Mouse (Mus musculus) hindbrain, embryonic 10.5 days (tissue): ENCODE measurements around the gene Camta2. TPM values are rescaled to one million over a fixed set of nuclear protein-coding genes. Genes with fewer than 3 reads are reported as not detected.

Experiments used
- DNase-seq: peaks from one replicate; pipeline ENCODE4 v3.0.0-alpha.2; 2017; ENCODE audit warnings: low spot score
- H3K27ac ChIP-seq: fragments of 300-500 bp; sonication (generic); 2 replicates; pipeline ENCODE4 v1.5.1; 2016; ENCODE audit warnings: mild to moderate bottlenecking, moderate library complexity
- H3K27me3 ChIP-seq: fragments of 300-500 bp; sonication (generic); 2 replicates; pipeline ENCODE4 v1.6.1; 2016; ENCODE audit warnings: mild to moderate bottlenecking; ENCODE audit not compliant: poor library complexity, insufficient read depth, severe bottlenecking
- H3K36me3 ChIP-seq: fragments of 300-500 bp; sonication (generic); 2 replicates; pipeline ENCODE4 v1.6.1; 2016; ENCODE audit warnings: mild to moderate bottlenecking, moderate library complexity
- H3K4me1 ChIP-seq: fragments of 300-500 bp; sonication (generic); replicated peaks from 2 replicates; pipeline ENCODE4 v1.6.1; 2016; ENCODE audit warnings: mild to moderate bottlenecking
- H3K4me3 ChIP-seq: fragments of 300-500 bp; sonication (generic); 2 replicates; pipeline ENCODE4 v1.5.1; 2016; ENCODE audit warnings: mild to moderate bottlenecking, moderate library complexity
- H3K9me3 ChIP-seq: fragments of 300-500 bp; sonication (generic); 2 replicates; pipeline ENCODE4 v1.6.1; 2016; ENCODE audit warnings: mild to moderate bottlenecking, moderate library complexity
- WGBS: fragments of 180-500 bp; shearing (Covaris S2); methylation state at CpG from one replicate; pipeline ENCODE4 v1.1.7; 2016; 5-methylcytosine and 5-hydroxymethylcytosine counted together
- polyA plus RNA-seq: library from polyadenylated mRNA; unstranded; fragments of >200 nt; fragmentation: Nextera tagmentation; extraction: Ambion mirVana; gene quantifications from 2 replicates; pipeline ENCODE4 v1.2.1, GENCODE M21; 2016

The Camta2 gene
- polyA plus RNA-seq, 1 experiment from 2014 or later: 11.8 TPM

DNA sequence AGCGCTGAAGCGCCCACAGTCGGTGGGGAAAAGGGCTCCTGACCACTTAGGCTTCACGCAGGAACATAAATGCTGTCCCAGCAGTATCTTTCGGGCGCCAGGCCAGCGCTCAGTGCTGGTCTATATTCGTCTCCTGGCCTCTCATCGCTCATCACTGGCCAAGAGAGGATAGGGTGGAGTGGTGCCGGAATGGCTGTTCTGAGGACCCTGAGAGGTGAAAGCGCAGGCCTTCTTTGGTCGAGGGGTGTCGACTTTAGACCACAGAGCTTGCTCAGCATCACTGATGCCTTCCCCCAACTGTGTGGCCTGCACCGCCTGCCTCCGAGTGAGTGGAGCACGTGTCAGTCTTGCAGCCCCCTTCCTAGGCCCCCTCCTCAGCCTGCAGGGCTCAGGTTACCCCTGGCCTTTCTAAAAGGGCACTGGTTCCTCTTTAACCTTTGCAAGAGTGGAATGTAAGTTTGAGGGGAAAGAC is 31.4 kb downstream of the Camta2 start:
- Histone ChIP-seq H3K9me3 (no peaks in the 10 kb centered on the region), H3K4me1 (peaks cover 60% of the 10 kb centered on the region), H3K36me3 (peaks cover 34% of the 10 kb centered on the region), H3K4me3 (peak overlapping the region; percentile 97), H3K27me3 (no peaks in the 10 kb centered on the region), H3K27ac (peak overlapping the region; percentile 99)
- 3% methylated on average over 16 of the region's 16 CpGs for WGBS
- peak; percentile 74 for DNase-seq

DNA sequence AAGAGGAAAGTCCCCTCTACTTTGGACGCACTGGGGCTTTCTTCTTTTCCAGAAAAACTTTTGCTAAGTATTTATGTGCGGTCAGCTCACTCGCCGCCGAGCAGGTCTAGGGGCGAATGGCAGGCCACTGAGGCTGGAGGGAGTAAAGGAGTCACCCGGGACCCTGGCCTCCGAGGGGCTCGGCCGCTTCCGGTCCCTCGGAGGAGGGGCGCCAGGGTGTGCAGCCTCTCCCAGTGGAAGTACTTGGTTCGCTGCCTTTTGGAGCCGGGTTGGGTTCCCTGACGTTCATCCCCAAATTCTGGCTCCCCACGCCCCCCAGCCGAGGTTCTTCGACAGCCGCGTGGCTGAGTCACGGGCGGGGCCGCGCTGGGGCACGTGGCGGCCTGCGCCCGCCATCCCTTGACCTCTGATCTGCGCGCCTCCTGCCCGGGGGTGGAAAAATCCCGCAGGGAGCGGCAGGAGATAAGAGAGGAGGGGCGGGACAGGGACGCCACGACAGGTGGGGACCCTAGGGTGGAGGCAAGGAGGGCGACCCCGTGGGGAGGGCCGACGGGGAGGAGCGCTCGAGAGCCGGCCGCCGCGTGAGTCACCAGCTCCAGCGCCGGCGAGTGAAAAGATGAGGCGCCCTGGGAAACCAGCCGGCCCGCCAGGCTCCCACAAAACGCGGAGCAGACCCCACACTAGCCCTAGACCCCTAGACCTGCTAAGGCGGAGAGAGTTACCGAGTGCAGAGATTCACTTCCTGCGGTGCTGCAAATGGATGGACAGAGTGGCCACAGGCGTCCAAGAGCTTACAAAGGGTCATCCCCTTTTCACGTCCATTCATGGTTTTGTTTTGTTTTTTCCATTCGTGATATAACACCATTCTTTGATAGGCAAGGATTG is 32.1 kb downstream of the Camta2 start:
- DNase-seq: peak; percentile 74
- peaks cover 34% of the 10 kb centered on the region for H3K36me3 ChIP-seq
- peaks cover 66% of the 10 kb centered on the region for H3K4me1 ChIP-seq
- H3K4me3 ChIP-seq: peak overlapping the region; percentile 97
- peak overlapping the region; percentile 99 for H3K27ac ChIP-seq
- no peaks in the 10 kb centered on the region for H3K27me3 ChIP-seq
- H3K9me3 ChIP-seq: no peaks in the 10 kb centered on the region
- under 1% methylated on average over 61 of the region's 61 CpGs for WGBS

DNA sequence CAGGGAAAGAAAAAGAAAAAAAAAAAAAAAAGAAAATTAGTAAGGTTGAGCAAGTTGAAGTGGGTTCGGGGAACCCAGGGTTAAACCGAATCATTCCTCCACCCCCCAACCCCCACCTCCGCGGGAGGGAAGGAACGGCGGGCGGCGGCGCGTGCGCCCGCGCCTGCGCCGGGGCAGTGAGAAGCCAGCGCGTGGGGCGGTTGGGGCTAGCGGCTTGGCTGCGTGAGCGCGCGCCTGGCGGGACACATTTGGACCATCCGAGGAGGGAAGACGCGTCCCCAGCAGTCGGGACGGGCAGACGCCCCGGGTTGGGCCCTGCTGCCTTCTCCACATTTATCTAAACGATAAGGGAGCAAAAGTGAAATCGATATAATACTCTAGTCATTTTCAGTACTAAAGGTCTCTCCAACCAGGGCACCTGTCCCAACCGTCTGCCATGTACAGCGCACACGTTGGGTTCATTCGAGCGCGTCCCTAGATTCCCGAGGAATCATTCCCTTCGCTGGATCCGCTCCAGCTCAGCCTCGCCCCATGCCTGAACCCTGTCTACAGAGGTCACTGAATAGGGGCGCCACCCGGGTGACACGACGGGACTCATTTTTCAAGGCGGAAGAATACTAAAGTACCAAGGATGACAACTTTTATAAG is 32.9 kb downstream of the Camta2 start:
- Histone ChIP-seq H3K4me3 (peak overlapping the region; percentile 97), H3K36me3 (peaks cover 36% of the 10 kb centered on the region), H3K27ac (peak overlapping the region; percentile 99), H3K9me3 (no peaks in the 10 kb centered on the region), H3K4me1 (peaks cover 68% of the 10 kb centered on the region), H3K27me3 (no peaks in the 10 kb centered on the region)
- peak; percentile 84 for DNase-seq
- WGBS: under 1% methylated on average over 48 of the region's 48 CpGs

DNA sequence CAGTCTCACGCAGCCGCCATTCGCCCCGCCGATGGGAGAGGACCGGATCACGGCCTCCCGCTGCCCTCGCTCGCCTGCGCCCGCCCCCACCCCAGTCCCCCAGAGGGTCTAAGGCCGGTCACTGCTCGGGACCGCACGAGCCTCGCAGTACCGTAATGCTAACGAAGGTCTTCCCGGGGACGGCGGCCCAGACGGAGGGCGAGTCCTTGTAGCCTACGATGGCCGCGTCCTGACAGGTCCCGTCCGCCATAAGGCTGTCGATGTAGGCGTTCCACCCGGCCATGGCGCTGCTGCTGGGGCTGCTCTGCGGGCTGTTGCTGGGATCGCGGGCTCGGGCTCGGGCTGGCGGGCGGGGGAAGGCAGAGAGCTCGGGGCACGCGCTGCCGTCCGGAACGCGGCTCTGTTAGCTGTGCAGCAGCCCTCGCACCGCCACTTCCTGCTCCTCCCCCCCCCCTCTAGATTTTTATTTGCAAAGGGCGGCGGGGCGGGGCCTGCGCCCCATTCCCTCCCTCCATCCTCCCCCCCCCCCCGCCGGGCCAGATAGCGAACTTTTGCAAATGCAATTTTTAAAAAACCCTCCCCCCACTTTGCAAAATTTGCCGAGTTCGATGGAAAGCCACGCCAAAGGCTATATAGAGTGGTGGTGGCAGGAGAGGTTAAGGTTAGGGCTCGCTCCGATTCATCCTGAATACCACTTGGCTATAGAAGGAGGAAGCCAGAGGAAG is 33.5 kb downstream of the Camta2 start, which contains the start of gene Pfn1:
Gene Pfn1, minus strand, starts transcription at position 447 of the 725 bp plus-strand sequence.
- H3K4me1 ChIP-seq: peaks cover 73% of the 10 kb centered on the region
- H3K27ac ChIP-seq: peak within 1 kb of the TSS; percentile 99
- no peaks in the 10 kb centered on the region for H3K9me3 ChIP-seq
- H3K36me3 ChIP-seq: peaks cover 37% of the 10 kb centered on the region
- H3K27me3 ChIP-seq: no peaks in the 10 kb centered on the region
- H3K4me3 ChIP-seq: peak within 1 kb of the TSS; percentile 97
- WGBS: 1% methylated on average over 61 of the region's 61 CpGs
- peak; percentile 84 for DNase-seq

DNA sequence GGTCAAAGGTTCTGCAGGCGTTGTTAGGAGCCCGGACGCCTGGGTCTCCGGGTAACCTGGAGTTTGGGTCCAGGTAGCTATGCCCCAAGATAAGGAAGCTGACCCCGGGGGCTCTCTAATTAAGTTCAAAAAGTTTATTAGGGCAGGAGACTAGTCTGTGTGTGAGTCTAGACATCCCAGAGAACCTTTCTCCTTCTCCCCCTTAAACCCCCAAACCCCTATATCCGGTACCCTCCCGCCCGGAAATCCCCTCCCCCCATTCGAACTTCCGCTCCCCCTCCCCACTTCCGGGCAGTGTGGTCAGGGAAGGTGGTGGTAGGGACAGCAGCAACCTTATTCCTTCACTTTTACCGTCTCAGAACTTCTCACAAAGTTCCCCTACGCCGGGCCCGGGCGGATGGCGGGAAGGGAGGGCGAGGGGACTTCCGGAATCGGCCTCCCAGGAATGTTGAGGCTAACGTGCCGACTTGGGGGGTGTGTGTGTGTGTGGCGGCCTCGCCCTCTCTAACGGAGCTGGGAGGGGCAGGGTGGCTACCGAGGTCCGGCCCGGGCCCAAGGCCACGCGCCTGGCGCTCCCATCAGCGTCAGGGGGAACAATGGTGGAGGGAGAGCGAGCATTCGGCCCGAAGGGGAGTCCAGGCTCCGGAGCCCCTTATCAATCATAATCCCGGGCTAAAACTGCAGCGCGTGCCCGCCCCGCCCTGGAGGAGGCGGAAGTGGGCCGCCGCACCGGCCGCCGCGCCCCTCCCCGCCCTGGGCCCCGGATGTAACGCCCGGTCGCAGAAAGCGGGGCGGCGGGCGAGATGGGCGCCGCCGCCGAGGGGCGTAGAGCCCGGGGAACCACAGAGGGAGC is 34.3 kb downstream of the Camta2 start:
- under 1% methylated on average over 63 of the region's 63 CpGs for WGBS
- Histone ChIP-seq H3K4me1 (peaks cover 76% of the 10 kb centered on the region), H3K27me3 (no peaks in the 10 kb centered on the region), H3K9me3 (no peaks in the 10 kb centered on the region), H3K27ac (peak overlapping the region; percentile 99), H3K4me3 (peak overlapping the region; percentile 97), H3K36me3 (peaks cover 45% of the 10 kb centered on the region)
- peak; percentile 85 for DNase-seq

DNA sequence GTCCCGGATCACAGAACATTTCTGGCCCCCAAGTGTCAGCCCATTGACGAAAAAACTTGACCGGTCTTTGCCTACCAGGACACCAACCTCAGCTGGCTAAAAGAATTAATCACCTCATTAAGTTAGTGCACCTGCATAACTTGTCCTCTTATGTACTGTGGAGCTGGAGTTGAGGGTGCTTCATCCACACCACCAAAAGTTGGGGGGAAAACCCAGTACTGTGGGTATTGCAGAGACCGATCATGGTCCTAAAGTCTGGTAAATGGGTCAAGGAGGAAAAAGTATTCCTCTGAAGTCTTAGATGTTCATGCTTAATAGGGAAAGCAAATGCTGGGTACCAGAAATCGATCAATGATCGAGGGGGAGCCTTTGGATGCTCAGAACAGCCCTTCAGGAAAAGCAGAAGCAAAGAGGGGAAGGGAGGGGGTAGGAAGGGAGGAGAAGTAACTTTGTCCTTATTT is 35.0 kb downstream of the Camta2 start:
- H3K27me3 ChIP-seq: no peaks in the 10 kb centered on the region
- no peaks in the 10 kb centered on the region for H3K9me3 ChIP-seq
- H3K4me3 ChIP-seq: peak overlapping the region; percentile 97
- DNase-seq: no peak
- H3K27ac ChIP-seq: peak overlapping the region; percentile 99
- H3K36me3 ChIP-seq: peaks cover 48% of the 10 kb centered on the region
- WGBS: 69% methylated on average over 6 of the region's 6 CpGs
- H3K4me1 ChIP-seq: peaks cover 77% of the 10 kb centered on the region

DNA sequence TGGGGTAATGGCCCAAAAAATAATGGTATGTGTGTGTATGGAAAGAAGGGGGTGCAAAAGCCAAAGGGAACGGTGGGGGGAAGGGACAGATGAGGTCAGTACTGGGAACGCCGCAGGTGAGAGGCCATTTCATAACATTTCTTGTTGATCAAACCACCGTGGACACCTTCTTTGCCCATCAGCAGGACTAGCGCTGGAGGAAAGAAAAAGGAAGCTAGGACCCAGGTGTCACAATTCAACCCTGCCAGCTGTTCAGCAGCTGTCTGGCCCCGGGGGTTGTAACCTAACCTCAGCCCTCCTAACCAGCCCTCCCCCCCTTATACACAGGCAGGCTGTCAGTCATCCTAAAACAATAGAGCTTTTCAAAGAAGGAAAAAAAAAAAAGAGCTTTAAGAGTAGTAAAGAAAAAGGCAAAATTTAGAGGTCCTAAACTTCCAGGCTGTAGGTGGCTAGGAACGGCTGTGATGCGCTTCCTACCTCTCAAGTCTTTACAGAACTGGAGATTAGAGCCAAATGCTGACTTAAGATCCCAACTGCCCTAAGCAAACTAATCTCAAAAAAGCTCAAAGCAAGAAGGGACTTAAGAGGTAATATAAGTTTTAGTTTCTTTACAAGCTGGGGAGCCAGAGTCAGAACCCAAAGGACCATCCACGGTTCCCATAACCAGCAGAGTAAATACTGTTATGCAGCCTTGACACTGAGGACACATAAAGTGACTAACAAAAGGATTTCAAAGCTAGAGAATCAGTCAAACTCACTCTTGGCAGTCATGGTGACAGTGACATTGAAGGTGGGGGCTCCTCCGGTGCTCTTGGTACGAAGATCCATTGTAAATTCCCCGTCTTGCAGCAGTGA is 35.6 kb downstream of the Camta2 start:
- DNase-seq: peak; percentile 32
- peaks cover 48% of the 10 kb centered on the region for H3K36me3 ChIP-seq
- no peaks in the 10 kb centered on the region for H3K9me3 ChIP-seq
- no peaks in the 10 kb centered on the region for H3K27me3 ChIP-seq
- H3K27ac ChIP-seq: peak overlapping the region; percentile 99; the same call in 1 of the 2 replicates
- H3K4me3 ChIP-seq: peak overlapping the region; percentile 97
- 70% methylated on average over 12 of the region's 12 CpGs for WGBS
- peaks cover 75% of the 10 kb centered on the region for H3K4me1 ChIP-seq

DNA sequence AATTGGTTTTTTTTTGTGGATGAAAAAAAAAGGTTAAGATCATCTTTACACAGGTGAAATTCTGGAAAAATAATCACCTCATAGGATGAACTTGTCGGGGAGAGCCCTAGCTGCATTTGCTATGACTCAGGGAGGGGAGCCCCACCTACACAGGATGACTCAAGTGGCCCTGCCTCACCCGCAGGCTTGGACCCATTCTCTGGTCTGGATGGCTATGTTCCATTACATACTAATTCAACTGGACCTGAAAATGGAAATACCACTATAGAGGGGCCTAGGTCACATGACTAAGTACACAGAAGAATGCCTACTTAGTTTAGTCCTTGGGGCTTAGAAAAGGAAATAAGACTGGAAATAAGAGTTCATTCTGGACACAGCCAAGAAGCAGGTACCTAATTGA is 36.5 kb downstream of the Camta2 start:
- Histone ChIP-seq H3K27me3 (no peaks in the 10 kb centered on the region), H3K27ac (no peak overlapping the region), H3K9me3 (no peaks in the 10 kb centered on the region), H3K36me3 (peaks cover 48% of the 10 kb centered on the region), H3K4me1 (peaks cover 68% of the 10 kb centered on the region), H3K4me3 (peak overlapping the region; percentile 23; the same call in 1 of the 2 replicates)
- 88% methylated on average over 2 of the region's 2 CpGs for whole genome bisulfite sequencing
- DNase-seq: no peak

DNA sequence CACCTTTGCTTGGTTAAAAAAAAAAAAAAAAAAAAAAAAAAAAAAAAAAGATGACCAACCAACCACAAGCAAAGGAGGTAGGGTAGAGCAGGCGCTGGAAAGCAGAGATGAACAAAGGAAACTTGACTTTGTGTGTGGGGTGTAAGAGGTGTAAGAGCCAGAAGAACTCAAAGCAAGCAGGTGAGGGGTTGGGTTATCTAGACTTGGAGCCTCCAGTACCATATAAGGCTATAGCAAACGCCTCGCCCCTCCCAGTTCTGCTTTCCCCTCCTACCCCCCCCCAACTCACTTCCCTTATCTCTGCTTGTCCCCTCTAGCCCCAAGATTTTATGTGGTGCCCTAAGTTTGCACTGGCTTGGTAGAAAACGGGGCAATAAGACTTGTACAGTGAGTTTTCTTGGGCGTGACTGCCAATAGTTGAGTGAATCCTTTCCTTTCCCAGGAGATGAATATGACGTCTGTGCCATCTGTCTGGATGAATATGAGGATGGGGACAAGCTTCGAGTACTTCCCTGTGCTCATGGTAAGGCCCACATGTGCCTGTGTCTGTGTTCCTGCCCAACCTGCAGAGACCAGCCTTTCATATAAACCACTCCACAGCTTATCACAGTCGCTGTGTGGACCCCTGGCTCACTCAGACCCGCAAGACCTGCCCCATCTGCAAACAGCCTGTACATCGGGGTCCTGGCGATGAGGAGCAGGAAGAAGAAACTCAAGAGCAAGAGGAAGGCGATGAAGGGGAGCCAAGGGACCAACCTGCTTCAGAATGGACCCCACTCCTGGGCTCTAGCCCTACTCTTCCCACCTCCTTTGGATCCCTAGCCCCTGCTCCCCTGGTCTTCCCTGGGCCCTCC is 37.4 kb downstream of the Camta2 start:
- 79% methylated on average over 12 of the region's 12 CpGs for WGBS
- Histone ChIP-seq H3K4me3 (peak overlapping the region; percentile 23), H3K27ac (peak overlapping the region; percentile 40; the same call in 1 of the 2 replicates), H3K36me3 (peaks cover 50% of the 10 kb centered on the region), H3K4me1 (peaks cover 68% of the 10 kb centered on the region), H3K27me3 (no peaks in the 10 kb centered on the region), H3K9me3 (no peaks in the 10 kb centered on the region)
- DNase-seq: no peak

DNA sequence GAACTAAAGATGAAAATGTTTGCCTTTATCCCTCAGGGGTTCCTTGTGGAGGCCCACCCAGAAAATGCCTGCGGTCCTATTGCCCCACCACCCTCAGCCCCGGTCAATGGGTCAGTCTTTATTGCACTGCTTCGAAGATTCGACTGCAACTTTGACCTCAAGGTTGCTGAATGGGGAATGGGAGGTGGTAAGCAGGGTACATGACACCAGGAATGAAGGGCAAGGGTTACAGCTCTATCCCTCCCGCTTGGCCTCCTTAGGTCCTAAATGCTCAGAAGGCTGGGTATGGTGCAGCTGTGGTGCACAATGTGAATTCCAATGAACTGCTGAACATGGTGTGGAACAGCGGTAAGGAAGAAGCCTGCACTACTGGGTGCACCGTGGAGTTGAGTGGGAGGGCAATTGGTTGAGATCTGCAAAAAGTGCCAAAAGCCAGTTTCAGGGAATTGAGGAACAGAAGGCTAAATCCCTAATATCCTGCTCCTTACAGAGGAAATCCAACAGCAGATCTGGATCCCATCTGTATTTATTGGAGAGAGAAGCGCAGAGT is 38.6 kb downstream of the Camta2 start:
- Histone ChIP-seq H3K36me3 (peaks cover 63% of the 10 kb centered on the region), H3K4me1 (peaks cover 71% of the 10 kb centered on the region), H3K27me3 (no peaks in the 10 kb centered on the region), H3K27ac (no peak overlapping the region), H3K9me3 (no peaks in the 10 kb centered on the region), H3K4me3 (peak overlapping the region; percentile 86)
- 89% methylated on average over 8 of the region's 8 CpGs for WGBS
- no peak for DNase-seq
